Mouse (Mus musculus): ENCODE measurements around the gene Tbx21.
A peak's percentile ranks its signal among the peaks of the same experiment; 100 is the strongest.

Tbx21 gene

DNA sequence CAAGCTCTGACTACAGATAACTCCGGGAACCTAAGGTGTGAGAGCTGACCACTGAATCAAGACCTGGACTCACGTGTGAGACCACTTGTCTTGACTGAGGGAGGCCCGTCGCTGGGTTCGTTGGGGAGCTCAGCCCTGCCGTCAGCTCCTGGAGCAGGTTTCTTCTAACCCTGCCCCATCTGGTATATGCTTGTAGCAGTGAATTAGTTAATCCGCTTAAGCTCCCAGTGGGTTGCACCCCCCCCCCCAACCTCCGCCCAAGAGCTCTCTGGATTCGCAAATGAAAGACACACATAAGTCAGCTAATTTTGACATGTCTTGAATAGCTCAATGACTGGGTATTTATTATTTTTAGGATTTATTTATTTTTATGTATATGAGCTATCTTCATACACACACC is 34.8 kb downstream of the Tbx21 start:
- no peak for DNase-seq

DNA sequence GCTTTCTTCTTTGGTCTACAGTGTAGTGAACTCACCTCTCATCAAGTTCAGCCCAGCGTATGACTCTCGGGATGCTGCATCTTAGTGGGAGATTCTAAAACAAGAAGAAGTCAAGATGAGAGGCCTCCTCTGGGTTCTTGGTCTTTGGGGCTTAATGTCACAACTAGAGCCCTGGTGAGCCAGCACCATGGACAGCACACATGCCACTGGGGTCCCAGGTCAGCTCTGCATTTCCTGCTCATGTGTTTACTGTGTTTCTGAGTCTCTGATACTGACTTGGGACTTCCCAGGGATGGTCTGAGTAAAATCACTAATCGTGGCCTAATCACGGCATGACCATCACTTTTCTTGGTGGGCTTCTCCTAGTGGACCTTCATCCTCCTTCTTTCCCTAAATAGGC is 36.4 kb downstream of the Tbx21 start:
- peak; percentile 63 for DNase-seq

DNA sequence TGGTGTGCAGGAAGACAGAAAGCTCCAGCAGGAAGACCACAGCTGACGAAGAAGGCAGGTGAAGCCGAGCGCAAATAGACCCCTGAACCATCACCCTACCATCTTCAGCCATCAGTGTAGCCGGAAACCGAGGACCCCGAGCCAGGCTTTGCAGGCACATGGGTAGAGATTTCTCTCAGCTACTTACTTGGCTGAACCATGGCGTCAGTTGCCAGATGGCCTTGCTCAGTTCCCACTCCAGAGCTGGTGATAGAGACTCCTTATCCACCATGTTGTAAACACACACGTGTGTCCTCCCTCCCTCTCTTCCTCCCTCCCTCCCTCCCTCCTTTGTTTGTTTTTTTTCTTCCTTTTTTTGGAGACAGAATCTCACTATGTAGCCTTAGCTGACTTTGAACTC is 40.9 kb downstream of the Tbx21 start:
- DNase-seq: no peak

DNA sequence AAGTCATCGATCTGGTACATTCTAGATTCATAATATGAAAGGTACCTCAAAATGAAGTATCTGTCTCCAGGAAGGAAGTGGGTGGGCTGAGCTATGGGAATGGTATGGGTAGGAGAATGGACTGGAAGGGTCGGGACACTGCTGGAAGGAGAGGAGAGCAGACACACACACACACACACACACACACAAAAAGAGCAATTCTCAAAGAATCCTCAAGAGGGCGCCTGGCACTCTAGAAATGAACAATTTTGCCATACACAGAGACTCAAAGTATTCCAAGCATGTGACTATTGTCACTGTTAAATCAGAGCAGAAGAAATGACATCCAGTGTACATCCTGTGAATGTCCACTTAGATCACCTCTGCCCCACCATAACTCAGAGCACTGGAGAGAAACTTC is 42.6 kb downstream of the Tbx21 start:
- DNase-seq: peak; percentile 75

DNA sequence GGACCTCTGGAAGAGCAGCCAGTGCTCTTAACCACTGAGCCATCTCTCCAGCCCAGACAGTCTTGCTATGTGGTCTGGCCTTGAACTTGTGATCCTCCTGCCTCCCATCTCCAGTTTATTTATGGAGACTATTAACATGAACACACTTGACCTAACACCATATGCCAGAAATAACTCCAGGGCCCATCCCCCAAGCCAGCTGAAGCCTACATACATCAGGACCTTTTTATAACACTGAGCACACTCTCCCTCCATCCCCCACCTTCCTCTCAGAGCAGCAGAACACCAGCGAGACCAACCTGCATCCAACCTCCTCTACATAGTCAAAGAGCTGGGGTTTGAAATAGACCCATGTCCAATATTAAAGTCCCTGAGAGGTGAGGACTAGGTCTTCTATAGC is 44.0 kb downstream of the Tbx21 start:
- no peak for DNase-seq

DNA sequence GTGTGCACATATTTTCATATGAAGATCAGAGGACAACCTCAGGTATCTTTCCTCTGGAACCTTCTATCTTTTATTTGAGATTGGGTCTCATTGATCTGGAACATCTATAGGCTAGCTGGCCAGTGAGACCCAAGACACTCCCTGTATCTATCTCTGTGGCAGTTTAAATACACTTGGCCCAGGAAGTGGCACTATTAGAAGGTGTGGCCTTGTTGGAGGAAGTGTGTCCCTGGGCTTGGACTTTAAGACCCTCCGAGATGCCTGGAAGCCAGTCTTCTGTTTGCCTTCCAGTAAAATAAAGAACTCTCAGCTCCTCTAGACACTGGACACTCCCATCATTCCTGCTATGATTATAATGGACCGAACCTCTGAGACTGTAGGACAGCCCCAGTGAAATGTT is 45.4 kb downstream of the Tbx21 start:
- no peak for DNase-seq

DNA sequence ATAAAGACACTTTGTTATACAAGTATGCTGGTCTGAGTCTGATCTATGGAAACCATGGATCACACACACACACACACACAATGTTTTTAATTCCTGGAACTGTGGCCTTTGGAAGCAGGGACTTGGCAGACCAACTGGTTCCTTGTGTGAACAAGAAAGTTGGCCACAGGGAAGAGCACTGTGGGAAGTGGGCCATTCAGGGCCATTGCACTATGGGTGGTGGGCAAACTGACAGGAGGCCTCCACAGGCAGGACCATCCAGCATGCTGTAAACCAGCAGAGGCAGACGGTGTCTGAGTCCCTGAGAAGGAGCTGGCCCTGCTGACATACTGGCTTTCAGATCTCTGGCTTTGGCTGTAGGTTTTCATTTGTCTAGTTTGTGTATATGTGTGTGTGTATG is 45.8 kb downstream of the Tbx21 start:
- DNase-seq: no peak

DNA sequence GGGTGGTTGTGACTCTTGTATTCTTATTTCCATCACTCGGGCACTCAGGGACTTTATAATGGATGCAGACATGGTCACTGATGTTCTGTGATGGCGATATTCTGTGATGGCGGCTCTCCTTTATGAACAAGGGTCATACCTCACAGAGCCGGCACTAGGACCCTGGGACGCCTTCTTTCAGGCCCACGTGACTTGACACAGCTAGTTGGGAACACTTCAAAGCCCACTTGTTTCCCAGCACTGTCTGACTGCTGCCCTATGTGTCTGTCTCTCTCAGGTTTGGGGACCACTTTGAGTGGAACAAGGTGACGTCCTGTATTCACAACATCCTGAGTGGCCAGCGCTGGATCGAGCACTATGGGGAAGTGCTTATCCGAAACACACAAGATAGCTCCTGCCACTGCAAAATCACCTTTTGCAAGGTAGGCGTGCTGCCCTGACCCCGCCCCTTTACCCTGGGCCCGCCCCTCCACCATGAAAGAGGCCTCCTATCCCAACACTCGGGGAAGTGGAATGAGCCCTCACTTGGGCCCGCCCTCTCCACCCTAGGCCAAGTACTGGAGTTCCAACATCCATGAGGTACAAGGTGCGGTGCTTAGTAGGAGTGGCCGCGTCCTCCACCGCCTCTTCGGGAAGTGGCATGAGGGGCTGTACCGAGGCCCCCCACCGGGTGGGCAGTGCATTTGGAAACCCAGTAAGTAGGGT is 48.3 kb downstream of the Tbx21 start:
- peak; percentile 17 for DNase-seq

DNA sequence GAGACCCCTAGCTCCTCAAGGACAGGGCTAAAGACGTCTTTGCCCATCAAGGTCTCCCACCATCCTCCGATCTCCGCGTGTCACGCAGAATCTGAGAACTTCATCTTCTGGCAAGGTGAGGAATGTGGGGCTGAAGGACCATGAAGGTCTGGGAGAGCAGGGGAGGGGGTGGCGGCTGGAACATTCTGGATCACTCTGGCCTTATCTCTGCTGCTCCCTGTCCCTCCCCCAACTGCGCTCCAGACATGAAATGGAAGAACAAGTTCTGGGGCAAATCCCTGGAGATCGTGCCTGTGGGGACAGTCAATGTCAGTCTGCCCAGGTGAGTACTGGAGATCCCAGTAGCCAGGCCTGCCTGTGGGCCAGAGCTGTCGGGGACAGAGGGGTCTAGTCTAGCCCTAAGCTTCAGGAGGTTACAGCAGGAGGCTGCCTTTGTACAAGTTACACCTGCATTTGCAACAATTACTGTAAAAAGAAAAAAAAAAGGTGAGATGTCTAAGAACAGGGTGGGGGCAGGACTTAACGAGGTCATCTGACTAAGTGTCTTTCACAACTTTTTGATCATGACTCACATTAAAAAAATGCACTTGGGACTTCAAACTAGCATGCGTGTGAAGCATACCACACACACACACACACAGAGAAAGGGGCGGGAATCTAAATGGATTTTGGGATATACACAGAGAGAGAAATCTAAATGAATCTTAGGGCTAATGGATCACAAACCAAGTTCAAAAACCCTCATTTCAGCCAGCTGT is 49.4 kb downstream of the Tbx21 start:
- no peak for DNase-seq

DNA sequence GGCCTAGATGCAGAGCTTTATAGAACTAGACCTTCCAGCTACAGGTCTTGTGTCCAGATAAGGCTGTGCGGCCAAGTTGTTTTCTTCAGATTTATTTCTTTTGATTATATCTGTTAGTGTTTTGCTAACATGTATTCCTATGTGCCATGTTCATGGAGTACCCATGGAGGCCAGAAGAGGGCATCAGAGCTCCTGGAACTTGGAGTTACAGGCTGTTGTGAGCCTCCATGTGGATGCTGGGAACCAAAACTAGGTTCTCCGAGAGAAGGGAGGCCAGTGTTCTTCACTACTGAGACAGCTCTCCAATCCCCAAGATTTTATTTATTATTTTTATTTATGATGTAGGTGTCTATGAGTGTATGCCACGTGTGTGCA is 51.2 kb downstream of the Tbx21 start:
- DNase-seq: no peak

DNA sequence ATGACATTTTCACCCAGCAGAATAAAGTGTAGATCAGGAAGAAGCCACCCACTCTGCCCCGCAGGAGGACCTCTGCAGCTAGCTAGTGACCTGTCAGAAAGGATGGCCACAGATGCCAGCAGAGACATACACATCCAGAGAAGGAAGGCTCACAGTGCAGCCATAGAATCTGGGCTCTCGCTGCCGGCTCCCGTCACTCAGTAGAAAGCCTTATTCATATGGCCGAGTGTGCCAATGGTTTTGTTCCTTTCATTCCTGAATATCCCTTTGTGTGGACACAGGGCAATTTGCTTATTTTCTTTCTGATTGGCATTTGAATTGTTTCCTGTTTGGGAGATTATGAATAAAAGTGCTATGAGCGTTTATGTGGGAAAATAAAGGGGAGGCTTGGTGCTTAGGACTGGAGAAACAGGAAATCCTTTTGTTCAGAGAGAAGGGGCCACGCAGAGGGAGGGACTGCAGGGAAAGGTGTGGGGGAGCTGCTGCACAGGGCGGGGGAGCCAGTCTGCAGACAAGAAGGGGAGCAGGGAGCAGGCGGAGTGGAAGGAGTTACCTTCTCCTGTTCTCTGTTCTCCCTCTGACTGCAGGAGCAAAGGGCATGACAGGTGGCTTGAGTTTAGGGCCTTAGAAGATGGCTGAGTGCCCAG is 51.7 kb downstream of the Tbx21 start:
- DNase-seq: no peak

DNA sequence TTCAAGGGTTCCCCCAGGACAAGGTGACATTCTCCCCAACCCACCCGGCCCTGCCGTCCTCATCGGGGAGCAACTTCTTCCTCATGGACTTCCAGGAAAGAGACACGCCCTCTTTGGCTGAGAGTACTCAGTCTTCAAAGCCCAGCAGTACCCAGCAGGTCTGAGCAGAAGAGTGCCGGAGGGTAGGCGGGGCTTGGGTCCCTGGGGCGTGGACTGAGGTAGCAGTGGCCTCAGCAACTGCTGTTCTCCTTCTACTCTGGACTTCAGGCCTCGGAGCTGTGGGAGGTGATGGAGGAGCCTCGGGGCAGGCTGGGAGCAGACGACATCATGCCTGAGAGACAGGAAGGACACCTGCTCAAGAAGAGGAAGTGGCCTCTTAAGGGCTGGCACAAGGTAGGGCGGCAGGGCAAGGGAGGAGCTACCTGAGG is 62.9 kb downstream of the Tbx21 start:
- peak; percentile 23 for DNase-seq

DNA sequence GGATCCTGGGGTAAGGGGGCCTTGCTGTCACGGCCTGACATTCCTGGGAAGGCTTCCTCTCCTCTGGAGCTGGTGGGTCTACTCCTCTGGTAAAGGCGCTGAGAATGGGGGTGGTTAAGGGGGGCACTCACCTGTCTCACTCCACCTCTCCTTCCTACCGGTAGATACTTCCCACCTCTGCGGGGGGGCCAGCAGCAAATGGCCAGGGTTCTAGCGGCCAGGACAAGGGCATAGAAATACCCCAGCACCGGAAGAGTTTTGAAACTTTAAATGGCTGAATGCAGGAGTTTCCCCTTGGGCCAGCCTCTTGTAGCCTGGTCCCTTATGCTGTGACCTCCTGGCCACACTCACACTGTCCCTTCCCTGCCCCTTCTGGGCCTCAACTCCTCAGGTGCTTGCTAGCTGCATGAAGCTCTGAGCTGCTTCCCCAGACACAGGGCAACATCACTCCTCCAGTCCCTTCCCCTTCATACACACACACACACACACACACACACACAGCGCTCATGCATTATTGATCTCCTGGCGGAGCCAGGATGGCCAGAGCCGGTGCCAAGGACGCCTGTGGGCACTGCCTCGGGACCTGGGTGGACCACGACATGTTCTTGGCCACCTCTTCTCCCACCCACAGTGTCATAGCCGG is 64.1 kb downstream of the Tbx21 start:
- DNase-seq: no peak

DNA sequence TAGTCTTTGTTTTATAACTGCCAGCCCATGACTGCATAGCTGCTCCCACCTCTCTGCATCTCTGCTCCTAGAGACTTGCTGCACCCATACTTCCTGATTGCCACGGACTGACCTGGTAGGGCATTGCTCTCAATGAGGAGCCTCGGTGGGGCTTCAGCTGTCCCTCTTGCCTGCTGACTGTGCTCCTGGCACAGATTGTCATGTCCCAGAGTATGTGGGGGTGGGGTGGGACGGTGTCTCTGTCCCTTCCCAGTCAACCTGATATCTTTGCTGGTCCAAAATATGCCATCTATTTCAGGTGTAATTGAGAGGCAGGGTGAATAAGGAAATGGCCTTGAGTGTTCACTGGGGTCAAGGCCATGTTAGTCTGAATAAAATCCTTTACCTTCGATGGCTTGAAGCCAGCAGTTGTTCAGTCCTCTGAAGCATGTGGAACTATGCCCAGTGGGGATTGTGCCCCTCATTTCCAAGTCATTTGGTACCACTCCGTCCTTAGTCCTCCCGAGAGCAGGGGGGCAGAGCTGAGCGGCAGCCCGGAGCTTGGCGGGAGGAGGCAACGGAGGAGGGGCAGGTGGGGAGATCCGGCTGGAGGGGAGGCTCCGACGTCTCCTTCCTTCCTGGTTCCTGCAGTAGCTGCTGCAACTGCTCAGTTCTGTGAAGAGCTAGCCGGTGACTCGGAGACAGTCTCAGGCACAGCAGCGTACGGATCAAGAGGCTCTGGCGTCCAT is 64.8 kb downstream of the Tbx21 start, which contains the start of gene Osbpl7:
TSS of gene Osbpl7 (plus strand) at position 413 of the 728 bp plus-strand sequence.
- DNase-seq: peak; percentile 84

DNA sequence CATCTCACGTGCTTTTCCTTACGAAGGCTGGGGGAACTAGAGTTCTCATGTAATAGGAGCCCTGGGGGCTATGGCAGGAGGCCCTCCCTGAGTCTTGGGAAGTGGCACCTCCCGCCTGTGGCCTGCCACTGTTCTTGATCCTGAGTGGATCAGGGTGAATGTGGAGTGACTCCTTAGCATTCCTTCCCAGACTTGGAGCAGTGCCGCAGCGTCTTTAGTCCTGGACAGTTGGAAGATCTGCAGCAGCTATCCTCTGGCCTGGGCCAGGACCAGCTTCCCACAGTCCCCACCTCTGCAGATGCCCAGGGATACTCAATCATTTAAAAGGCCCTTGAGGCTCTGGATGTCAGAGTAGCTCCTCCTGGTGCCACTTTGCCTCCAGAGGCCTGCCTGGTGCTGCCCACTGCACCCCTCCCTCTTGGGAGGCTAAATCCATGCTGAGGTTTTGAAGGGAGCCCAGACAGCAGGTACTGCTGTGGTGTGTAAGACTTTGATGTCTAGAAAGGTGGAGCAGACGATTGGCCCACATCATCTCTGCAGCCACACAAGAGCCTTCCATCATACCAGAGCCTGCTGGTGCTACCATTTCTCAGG is 65.5 kb downstream of the Tbx21 start:
- DNase-seq: no peak

DNA sequence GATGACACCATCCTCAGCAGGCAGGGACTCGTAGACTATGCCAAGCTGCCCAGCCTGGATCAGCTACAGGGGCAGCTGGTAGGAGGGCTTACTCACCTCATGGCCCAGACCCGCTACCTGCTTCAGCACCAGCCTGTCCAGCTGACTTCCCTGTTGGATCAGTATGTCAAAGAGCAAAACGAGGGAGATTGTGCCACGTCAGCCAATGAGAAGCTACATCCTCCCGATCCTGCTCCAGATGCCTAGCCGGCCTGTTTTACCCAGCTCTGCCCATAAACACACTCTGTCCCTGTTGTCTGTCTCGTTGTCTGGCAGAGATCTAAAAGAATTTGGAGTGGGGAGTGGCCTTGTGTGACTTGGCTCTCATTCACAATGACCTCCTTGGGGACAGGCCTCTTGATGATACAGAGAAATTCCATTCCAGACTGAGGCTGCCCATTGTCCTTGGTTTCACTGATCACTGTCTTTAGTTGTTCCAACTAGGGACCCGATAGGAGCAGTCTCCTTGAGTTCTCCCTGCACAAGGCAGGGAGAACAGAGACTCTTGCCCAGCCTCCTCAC is 67.0 kb downstream of the Tbx21 start:
- no peak for DNase-seq
